Mouse (Mus musculus): Measurements from ENCODE around the gene Ncam1.

GRCm38 (mm10) chr9:49653478-49654245, 145.1 kb downstream of the Ncam1 start:
- TF ChIP-seq GATA1 (IDR thresholded peaks at IDR 0.05; ENCODE audit: borderline replicate concordance, low read length) (no peak), FLI1 (IDR thresholded peaks at IDR 0.05; ENCODE audit: low read length) (no peak)

Measured in megakaryocyte, embryonic 14.5 days (primary cell).